Mouse (Mus musculus) retina, adult 2 months (tissue): ENCODE data around the gene Tmem63a.
"Not testable (repeated sequence)": the region's sequence is repeated elsewhere in the genome, so short reads cannot be mapped to it uniquely, and the experiment has no call there.

Experiments used
- DNase-seq: peaks from one replicate; pipeline ENCODE4 v3.0.0-alpha.2; 2012; ENCODE audit warnings: low read depth, low spot score

The Tmem63a gene

DNA sequence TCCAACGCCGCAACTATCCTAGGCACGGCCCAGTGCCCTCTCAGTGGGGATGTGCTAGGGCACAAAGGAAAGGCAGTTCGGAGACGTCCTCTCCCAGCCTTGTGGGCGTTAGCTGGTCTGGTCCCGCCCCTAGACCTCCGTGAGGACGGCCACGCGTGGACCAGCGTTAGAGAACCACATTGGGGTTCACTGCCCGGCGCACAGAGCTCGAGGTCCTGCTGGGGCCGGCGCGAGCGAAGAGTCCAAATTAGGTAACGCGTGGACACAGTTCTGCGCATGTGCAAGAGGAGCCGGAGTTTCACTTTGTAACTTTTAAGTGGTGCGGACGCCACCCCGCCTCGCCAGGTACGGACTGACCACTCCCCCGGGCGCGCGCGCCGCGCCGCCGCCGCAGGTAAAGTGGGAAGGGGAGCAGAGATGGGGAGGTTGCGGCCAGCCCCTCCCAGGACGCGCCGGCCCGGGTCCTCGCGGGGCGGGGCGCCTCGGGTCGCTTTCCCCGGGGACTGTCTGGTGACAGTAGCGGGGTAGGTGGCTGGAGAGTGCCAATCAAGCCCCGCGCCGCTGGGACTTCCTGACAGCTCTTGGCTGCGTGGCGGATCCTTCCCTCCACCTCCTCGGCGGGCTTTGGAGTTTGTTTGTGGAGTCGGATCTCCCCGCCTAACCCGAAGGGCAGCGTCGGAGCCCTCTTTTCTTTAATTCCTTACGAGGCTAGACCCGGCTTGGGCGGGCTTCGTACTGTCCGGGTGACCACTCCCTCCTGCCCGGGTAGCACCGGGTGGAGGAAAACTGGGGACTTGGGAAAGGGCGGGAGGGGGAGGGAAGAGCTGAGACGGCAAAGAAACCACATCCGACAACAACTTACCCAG, at the start of gene Tmem63a:
Tmem63a (plus strand) TSS at position 179 of the 866 bp plus-strand sequence.
- no peak for DNase-seq

DNA sequence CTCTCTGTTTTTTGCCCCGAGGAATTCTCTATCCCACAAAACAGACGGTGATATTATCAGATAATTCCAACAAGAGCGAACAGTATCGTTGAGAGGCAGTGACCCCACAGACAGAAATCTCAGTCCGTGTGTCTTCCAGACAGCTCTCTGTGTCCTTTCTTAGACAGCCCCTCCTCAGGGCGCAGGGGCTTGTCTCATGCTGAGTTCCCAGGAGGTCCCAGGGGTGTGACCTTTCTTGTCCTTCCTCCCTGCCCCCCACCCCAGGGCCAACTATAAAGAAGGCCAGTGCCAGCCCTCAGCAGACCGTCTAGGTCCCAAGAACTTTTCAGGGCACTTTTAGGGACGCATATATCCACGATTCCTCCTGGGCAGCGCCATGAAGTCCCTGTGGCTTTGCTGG, 49.3 kb upstream of the Tmem63a start, which contains the start of gene Lefty2:
Lefty2 (plus strand) TSS at position 301 of the 400 bp plus-strand sequence.
- DNase-seq = no peak

- DNase-seq = not testable (repeated sequence)
These were observed 47.8 kb upstream of the Tmem63a start for GRCm38 (mm10) chr1:180894088-180894987.

- DNase-seq = peak; percentile 30
These were observed 41.0 kb upstream of the Tmem63a start for GRCm38 (mm10) chr1:180901107-180901506.

- DNase-seq = no peak
These were observed 39.2 kb upstream of the Tmem63a start for GRCm38 (mm10) chr1:180902915-180903314.

GRCm38 (mm10) chr1:180903666-180904038, 38.5 kb upstream of the Tmem63a start:
- DNase-seq = no peak

GRCm38 (mm10) chr1:180904039-180904814, 37.9 kb upstream of the Tmem63a start, which contains the start of gene Pycr2:
Pycr2 (plus strand) TSS chr1:180904293.
- DNase-seq = peak; percentile 83

GRCm38 (mm10) chr1:180904815-180905080, 37.4 kb upstream of the Tmem63a start:
- DNase-seq = no peak

- DNase-seq = no peak
These were observed 36.8 kb upstream of the Tmem63a start for GRCm38 (mm10) chr1:180905307-180905706.

GRCm38 (mm10) chr1:180905876-180906275, 36.3 kb upstream of the Tmem63a start:
- no peak for DNase-seq

DNA sequence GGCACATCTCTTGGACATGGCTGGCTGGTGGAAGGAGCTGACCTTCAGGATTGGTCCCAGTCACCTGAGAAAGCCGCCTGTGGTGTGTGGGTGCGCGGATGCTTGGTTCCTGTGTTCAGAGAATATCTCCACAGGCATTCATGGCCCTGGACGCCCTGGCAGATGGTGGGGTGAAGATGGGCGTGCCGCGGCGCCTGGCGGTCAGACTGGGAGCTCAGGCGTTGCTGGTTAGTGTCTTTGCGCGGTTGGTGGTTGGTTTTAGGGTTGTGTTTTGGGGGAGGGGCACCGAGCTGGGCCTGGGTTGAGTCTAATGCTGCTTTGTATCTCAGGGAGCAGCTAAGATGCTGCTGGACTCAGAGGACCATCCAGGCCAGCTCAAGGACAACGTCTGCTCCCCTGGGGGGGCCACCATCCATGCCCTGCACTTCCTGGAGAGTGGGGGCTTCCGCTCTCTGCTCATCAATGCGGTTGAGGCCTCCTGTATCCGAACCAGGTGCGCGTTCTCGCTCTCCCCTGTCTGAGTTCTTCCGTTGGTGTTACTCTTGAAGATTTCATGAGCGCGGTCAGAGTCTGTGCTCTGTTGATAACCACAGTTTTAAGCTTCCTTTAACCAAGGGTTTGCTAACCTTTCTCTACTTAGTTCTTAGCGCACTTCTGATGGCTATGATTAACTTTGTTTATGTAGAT, 35.5 kb upstream of the Tmem63a start:
- no peak for DNase-seq

DNA sequence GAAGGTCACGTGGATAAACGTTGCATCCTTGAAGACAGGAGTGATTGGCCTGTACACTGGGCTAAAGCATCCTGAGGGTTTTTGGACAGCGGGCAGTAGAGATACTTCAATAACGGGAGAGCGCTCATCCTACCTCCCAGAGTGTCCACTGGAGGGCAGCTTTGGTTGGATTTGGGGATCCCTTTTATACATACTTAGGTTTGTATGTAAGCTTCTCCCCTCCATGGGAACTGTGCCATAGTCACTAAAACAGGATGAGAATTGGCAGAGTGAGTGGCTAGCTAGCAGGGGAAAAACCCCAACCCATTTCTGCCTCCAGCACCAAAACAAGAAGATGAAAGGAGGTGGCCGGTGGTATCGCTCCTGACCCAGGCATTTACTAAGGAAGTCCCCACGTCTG, 31.0 kb upstream of the Tmem63a start:
- no peak for DNase-seq

GRCm38 (mm10) chr1:180911653-180912287, 30.4 kb upstream of the Tmem63a start:
- no peak for DNase-seq

GRCm38 (mm10) chr1:180912792-180913191, 29.4 kb upstream of the Tmem63a start:
- no peak for DNase-seq

DNA sequence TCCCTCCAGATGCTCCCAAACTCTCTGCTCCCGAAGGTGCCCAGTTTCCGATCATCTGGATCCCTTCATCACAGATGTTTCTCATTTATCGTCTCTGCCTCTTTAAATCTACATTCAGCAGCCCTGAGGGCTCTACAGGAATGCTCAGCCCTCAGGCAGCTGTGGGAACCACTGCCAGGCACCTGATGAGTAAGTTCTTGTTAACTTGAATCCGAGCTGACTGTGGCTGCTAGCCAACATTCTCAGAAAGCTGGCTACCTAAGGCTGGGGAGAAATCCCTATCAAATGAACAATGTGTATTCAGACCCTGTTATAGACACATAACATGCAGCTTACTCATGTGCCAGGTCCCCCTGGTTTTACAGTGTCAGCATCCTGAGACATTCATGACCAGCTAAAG, 28.3 kb upstream of the Tmem63a start:
- DNase-seq = no peak

- no peak for DNase-seq
These were observed 25.7 kb upstream of the Tmem63a start for GRCm38 (mm10) chr1:180916425-180916824.

- no peak for DNase-seq
These were observed 25.1 kb upstream of the Tmem63a start for GRCm38 (mm10) chr1:180917053-180917452.

DNA sequence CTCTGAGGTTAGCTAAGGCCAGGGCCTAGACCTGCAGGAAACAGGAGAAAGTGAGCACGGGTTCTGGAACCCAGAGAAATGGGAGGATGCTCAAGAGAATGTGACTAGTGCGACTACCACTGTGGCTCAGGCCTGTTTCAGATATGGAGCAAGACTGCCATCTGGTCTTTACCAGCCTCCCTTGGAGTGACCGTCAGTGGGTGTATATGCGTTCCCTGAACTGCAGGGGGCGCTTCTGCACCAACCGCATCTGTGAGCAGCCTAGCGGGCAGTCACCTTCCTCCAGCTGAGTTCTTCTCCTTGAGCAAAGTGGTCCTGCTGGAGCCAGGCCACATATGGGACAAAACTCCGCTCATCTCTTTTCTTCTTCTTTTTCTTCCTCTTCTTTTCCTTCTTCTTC, 22.5 kb upstream of the Tmem63a start:
- no peak for DNase-seq

DNA sequence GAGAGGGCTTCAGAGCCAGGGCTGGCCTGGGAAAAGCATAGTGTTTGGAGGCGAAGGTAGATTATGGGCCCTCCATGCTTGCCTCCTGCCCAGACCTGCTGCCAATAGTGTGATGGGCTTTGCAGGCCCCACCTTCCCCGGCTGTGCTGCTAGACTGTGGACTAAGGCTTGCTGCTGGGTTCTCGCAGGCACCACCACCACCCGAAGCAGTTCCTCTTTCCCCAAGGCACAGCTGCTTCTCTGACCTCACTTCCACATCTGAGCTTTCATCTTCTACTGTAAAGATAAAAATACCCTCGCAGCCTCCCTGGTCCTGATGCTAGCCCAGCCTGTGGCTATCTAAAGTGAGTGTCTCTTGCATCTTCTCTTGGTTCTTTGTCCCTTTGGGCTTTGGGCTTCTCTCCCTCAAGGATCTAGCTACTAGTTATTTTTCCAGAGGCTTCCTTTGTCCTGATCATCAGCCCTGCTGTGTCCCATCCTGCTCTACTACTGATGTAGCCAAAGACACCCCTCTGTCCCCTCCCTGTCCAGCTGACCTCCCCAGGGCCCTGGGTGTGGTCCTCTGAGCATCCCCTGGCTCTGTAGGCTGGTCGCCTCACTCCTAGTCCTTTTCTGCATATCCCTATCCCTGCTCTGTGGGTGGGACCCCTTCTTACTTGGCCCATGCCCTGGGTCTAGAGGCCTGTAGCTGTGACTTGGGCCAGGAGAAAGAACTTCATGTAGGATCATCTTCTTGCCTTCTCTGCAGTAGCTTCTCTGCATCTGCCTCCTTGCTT, 19.7 kb upstream of the Tmem63a start:
- DNase-seq = no peak

DNA sequence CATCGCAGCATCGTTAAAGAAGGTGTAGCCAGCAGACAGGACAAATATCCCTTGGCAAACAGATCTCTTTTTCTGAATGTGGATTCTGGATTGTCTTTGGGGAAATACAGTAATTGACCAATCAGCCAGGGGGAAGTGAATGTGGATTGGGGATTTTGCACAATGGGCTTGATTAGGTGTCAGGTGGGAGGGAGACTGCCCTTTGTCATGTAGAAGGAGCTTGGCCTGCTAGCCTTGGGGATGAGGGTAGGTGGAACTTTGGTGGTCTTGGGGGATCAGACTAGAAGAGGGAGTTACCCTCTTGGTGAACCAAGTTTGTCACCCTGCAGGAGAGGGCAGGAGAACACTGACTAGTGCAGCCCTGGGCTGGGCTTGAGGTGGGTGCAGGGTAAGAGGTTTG, 17.4 kb upstream of the Tmem63a start:
- DNase-seq = no peak
